Mouse (Mus musculus) neural tube, embryonic 10.5 days (tissue): ENCODE data around the gene Galc.
A peak's percentile ranks its signal among the peaks of the same experiment; 100 is the strongest.

Experiments
- DNase-seq: peaks from one replicate; pipeline ENCODE4 v3.0.0-alpha.2; 2017; ENCODE audit warnings: low spot score; ENCODE audit errors: extremely low spot score

Gene Galc

GRCm38 (mm10) chr12:98258845-98259517 is at the start of gene Galc:
Gene Galc, minus strand, starts transcription at chr12:98259459.
- DNase-seq: peak; percentile 88

DNA sequence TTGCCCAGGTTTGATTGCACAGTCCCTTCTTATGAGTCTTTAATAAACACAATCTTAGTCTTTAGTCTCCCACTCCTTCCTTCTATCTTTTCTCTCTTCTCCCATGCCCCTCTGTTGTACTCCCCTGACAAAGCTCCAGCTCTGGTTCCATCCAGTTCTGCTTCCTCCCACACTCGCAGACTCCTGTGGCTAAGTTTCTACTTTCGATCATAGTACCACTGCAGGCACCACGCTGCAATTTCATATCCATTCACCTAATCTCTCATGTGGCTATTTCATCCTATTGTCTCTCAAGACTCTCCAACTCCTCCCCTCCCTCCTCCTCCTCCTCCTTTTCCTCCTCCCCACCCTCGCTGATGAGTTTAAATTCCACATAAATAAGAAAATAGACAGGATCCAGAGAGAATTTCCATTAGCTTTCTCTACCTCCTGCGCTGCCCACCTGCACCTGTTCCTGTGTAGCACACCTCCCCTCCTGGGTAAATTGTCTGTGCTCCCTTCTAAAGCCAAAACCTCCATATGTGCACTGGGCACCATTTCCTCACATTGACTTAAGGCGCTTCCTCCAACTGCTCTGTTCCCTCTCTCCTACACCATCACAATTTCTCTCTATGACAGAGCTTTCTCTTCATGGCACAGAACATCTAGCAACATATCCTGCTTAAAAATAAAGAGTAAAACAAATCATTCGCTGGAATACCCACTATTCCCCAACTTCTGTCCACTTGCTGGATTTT is 48.1 kb upstream of the Galc start:
- DNase-seq: no peak

DNA sequence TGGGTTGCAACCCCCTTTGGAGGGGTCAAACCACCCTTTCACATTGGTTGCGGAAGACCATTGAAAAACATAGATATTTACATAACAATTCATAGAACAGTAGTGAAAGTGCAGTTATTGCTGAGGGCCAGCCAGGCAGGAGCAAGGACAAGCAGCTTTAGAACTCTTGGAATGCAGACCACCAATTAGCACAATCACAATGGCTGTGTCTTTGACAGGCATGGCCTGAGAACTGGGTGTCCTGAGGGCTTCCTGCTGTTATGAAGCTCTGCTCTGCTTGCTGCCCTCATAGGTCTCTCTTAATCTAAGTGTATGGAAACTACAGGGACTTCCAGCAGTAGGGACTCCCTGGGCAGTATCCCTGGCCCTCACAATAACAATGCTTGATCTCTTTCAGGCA is 43.8 kb upstream of the Galc start:
- no peak for DNase-seq

DNA sequence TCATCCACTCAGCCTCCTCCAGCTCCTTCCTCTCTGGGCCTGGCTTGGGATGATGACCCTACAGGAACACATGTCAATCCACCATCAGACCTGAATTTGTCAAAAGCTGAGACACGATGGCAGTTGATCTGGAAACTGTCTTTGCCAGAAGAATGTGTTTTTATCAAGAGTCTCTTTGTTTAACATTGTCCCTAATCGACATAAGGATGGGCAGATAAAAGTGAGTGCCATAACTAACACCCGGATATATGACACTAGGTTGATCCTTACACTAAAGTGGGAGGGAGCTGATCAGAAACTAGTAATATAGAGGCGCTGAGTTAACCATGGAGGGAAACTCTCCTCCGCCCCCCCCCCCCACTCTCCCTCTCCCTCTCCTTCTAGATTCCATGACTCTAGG is 42.7 kb upstream of the Galc start:
- no peak for DNase-seq

GRCm38 (mm10) chr12:98294241-98294640 is 35.0 kb upstream of the Galc start:
- DNase-seq: no peak

- no peak for DNase-seq
Measured at GRCm38 (mm10) chr12:98292278-98292677, 33.0 kb upstream of the Galc start.

DNA sequence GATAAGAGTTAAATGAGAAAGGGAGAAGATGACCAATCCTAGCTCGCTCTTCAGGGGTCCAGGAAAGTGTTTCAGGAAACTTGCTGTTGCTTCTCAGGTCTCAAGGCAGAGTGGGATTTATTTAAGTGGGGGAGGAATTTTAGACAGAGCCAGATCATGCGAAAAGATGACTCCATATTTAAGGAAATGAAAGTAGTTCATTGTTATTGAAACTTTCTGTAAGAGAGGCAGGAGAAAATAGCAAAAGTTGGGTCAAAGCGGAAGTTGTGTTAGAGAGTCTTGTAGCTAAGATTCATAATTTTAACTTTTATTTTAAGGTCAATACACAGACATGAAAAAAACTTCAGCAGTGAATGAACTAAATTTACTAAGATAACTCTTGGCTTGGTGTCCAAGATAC is 31.2 kb upstream of the Galc start:
- DNase-seq: no peak

- no peak for DNase-seq
Measured at GRCm38 (mm10) chr12:98284477-98284876, 25.2 kb upstream of the Galc start.

DNA sequence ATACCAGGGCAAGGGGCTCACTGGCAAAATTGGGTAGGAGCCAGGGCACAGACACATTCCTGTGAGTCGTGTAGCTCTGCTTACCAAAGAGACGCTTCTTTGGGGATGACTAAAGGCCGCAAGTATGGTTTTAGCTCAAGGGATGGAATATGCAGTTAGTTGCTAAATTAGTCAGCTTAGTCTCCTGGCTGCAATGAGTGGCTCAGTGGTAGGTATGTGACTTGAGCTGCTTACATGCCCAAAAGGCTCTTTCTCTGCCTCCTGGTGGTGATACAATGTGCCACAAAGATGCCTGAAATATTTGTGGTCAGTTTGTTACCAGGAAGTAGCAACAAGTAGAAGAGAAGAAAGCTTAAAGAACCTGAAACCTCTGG is 24.2 kb upstream of the Galc start:
- no peak for DNase-seq

DNA sequence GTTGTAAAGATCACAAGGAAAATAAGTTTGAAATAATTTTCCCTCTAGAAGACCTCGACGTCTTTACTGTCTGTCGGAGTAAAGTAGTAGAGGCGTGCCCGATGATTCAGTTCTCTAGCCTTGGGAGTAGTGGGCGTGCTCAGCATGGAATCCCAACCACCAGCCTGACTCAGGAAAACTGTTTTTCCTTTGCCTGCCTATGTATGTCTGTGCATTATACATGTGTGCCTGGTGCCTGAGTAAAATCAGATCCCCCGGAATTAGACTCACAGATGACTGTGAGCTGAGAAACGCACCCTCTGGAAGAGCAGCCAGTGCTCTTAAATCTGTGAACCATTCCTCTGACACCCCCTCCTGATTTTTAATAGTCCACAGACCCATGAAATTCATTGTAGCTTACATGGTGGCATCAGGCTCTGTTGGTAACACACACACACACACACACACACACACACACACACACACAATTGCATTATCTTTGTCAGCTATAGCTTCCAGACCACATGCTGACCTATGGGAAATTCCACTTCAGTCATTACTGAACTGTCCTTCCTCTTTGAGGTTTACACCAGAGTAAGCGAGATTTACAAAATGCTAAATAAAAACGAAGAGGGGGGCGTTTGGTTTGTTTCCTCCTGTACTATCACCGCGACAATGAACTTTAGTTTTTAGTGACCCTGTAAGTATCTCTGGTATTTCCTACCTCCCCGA is 23.7 kb upstream of the Galc start:
- no peak for DNase-seq

DNA sequence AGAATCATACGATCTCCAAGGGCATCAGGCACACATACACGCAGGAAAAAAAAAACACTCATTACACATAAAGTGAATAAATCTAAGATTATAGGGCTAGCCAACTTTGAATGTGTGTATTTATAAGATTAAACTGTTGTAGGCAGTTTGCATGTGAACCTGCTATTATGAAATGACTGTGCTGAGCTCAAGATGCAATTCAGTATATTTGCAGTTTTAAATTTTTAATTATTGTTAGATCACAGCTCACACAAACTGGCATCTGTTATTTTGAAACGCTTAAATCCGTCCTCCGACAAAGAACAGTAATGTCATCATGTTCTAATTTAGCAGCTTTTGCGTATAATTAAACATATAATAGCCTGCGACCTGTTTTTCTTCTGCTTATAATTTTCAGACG is 21.7 kb upstream of the Galc start:
- no peak for DNase-seq

GRCm38 (mm10) chr12:98280530-98280929 is 21.3 kb upstream of the Galc start:
- peak; percentile 47 for DNase-seq

GRCm38 (mm10) chr12:98272433-98272832 is 13.2 kb upstream of the Galc start:
- no peak for DNase-seq

DNA sequence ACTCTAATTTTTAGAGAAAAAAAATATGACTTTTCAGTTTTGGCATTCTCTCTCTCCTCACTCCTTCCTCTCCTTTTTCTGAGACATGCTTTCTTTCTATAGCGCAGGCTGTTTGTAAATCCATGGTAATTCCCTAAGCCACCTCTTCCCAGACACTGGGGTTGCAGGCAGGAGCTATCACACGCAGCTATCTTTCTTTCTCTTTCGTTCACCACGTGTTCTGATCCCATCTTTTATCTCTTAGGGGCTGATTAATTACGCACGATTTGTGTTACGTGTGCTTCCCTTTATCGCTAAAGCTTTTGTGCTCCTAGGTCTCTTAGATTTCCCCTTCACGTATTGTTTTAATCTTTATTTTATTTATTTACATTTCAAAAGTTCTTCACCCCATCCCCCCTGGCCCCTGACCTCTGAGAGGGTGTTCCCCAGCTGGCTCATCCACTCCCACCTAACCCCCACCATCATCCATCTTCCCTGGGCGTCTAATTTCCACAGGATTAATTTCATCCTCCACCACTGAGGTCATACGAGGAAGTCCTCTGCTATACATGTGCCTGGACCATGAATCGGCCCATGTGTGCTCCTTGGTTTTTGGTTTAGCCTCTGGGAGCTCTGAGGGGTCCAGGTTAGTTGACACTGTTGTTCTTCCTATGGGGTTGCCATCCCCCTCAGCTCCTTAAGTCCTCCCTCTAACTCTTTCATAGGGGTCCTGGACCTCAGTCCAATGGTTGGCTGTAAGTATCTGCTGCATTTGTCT is 11.7 kb upstream of the Galc start:
- no peak for DNase-seq

DNA sequence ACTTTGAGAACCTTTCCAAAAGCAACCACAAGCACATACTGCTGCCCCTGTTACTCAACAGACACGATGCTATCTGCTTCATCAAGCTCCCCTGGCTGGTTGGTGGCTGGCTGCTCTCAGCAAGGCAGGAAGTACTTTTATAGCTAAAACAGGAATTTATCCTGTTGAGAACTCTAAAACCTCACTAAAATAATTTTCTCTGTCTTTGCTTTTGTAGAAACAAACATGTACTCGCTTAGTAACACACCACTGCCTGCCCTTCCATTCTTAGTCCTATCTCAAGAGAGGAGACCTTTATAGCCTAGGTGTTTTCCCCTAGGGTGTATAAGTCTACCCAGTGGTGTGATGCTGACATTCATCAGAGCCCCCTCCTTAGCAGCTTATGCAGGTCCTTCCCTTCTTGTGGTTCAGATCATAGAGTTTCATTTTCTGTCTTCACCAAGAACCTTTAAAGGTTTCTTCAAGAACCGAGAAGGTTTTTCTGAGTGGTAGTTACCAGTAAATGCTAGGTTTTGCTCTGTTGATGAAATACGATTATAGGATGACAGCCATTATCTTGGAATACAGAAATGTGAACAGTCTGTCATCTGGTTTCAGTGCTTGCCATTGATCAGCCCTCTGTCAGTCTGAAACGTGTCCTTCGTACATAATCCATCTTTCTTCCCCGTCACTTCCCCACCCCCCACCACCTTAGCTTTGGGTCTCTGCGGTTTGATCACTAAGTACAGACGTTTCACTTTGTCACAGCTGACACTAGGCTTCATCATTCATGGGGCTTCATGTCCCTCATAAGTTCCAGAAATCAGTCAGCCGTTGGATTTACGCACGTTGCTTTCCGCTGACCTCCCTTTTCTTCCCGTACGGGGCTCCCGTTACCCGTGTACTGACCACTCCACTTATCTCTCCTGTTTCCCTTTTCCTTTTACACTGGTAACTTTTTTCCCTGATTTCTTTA is 10.8 kb upstream of the Galc start:
- no peak for DNase-seq

DNA sequence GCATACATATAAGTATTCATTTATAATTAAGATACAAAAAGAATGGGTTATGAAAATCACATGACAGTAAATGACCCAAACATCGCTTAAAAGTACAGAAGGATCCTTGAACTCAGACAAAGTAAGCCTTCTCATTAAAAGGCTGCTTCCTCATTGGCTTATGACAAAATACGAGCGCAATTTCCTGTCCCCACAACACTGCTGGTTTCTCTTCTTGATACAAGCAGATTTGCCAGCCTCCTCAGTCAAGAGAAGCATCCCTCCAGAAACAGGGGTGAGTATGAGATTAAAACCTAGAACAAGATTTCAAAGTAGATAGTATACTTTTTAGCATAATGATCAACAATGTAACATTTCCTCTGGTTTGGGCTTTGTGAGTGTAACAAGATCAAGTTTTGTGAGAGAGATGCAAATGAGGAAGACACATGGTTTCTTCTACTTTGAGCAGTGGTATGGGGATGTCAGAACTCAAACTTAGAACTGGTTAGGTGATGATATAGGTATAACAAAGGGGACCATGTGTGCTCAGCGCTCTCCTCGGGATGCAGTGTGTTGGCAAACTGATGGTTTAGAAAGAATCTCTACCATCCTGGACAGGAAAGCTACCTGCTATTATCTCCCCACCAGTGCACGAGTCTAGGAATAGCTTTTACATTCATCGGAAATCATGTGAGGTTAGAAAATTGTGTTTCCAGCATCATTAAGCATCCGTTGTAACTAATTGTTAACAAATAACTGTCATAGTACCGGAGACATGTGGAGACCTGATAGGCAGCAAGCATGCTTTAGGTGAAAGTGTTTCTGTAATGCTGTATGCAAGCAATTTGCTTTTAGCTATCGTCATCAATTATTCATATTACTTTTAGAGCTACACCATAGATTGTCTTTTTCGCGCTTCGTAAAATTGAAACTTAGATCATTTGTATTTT is 9.4 kb upstream of the Galc start, which contains the start of gene Gpr65:
Gene Gpr65, plus strand, starts transcription at position 195 of the 929 bp plus-strand sequence.
- no peak for DNase-seq

DNA sequence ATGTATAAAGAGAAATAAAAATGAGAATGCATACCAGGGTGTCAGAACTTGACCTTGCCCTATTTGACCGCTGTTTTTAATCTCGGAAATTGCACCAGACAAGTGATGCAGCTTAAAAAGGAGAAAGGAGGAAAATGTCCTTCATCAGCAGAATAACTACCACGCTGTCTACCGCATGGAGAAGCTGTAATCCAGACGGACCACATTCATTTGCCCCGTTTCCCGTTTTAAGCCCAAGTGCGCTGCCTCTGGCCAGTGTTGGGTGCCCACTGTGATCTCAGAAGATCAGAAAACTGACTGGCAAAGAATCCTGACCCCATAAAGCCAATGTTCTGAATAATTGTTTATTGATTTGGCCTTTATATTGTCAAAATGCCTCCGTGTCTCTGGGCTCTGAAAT is 6.4 kb upstream of the Galc start:
- DNase-seq: no peak

GRCm38 (mm10) chr12:98259518-98259852 is 226 bp upstream of the Galc start:
- DNase-seq: no peak

GRCm38 (mm10) chr12:98258371-98258844 is 851 bp downstream of the Galc start:
- DNase-seq: no peak
